In genomic region chr5:20702480-20703303, GRCm38 (mm10) we compare ENCODE assay signal across 8 mouse cellular contexts.
DNase-seq lines count a peak whose midpoint lies in the region; ATAC-seq lines count a peak whose summit lies in the region.

No protein-coding gene starts in this region.

- H3K36me3 ChIP-seq in embryonic facial prominence, embryonic 11.5 days (replicated peaks; ENCODE audit: control insufficient read depth, insufficient read depth, low read depth, low read length) = no peaks in the 10 kb centered on the region
- H3K36me3 ChIP-seq in heart, embryonic 16.5 days (ENCODE audit: control insufficient read depth, insufficient read depth) = no peaks in the 10 kb centered on the region

- DNase-seq in gastrocnemius, postnatal 25 days = peak; percentile 16
- no peak for DNase-seq in gastrocnemius, postnatal 36 days
- DNase-seq in adrenal gland, adult 2 months = peak; percentile 26
- DNase-seq in embryonic facial prominence, embryonic 11.5 days (ENCODE audit: low spot score) = peak; percentile 73
- peak; percentile 45 to 53 for DNase-seq in layer of hippocampus, postnatal 36 days
- DNase-seq in lung, postnatal 25 days (ENCODE audit: low spot score) = peak; percentile 10
- DNase-seq in right cerebral cortex, postnatal 4 days = peak; percentile 35

- ATAC-seq in embryonic facial prominence, embryonic 11.5 days (replicated peaks; ENCODE audit: insufficient number of reproducible peaks, low FRiP score, low TSS enrichment, low read depth) = peak; percentile 51
- ATAC-seq in heart, embryonic 16.5 days (replicated peaks; ENCODE audit: extremely low read depth, insufficient read depth, low FRiP score) = no peak; the same call in none of the 2 replicates

- no peaks in the 10 kb centered on the region for H3K4me1 ChIP-seq in embryonic facial prominence, embryonic 11.5 days (ENCODE audit: control insufficient read depth, insufficient read depth, low read length)
- no peaks in the 10 kb centered on the region for H3K4me1 ChIP-seq in heart, embryonic 16.5 days (ENCODE audit: control insufficient read depth, insufficient read depth, low read length)

- H3K27ac ChIP-seq in embryonic facial prominence, embryonic 11.5 days (replicated peaks; ENCODE audit: low read depth, low read length) = peak overlapping the region; percentile 97
- H3K27ac ChIP-seq in heart, embryonic 16.5 days (ENCODE audit: low read length) = peak overlapping the region; percentile 94

- peak overlapping the region; percentile 87 for H3K4me2 ChIP-seq in embryonic facial prominence, embryonic 11.5 days (ENCODE audit: low read depth, low read length)
- H3K4me2 ChIP-seq in heart, embryonic 16.5 days (ENCODE audit: low read depth, low read length) = peak overlapping the region; percentile 87

- no peaks in the 10 kb centered on the region for H3K27me3 ChIP-seq in embryonic facial prominence, embryonic 11.5 days (ENCODE audit: control insufficient read depth, insufficient read depth, low read length)
- H3K27me3 ChIP-seq in heart, embryonic 16.5 days (ENCODE audit: control insufficient read depth, insufficient read depth, low read length) = no peaks in the 10 kb centered on the region

- H3K4me3 ChIP-seq in embryonic facial prominence, embryonic 11.5 days (ENCODE audit: low read depth, low read length) = peak overlapping the region; percentile 80
- H3K4me3 ChIP-seq in heart, embryonic 16.5 days (ENCODE audit: low read length) = peak overlapping the region; percentile 81

- no peaks in the 10 kb centered on the region for H3K9me3 ChIP-seq in embryonic facial prominence, embryonic 11.5 days (replicated peaks; ENCODE audit: control insufficient read depth, low read length)
- no peaks in the 10 kb centered on the region for H3K9me3 ChIP-seq in heart, embryonic 16.5 days (replicated peaks; ENCODE audit: control insufficient read depth, low read length)

- intact Hi-C loops in gastrocnemius, postnatal 36 days (cut with DNase I) = loop anchor here (2.0 to 5.0 kb wide), 2 partner anchors 70 to 1180 kb away; no protein-coding TSS in a partner anchor

- H3K9ac ChIP-seq in embryonic facial prominence, embryonic 11.5 days (replicated peaks; ENCODE audit: low read length) = peak overlapping the region; percentile 94
- peak overlapping the region; percentile 90 for H3K9ac ChIP-seq in heart, embryonic 16.5 days (ENCODE audit: low read length)

- WGBS in embryonic facial prominence, embryonic 11.5 days = under 1% methylated on average over 56 of the region's 57 CpGs
- under 1% methylated on average over 49 of the region's 57 CpGs for WGBS in heart, embryonic 16.5 days

Comparison
In these comparisons a context has a peak if more than half of its experiments do, and no peak if none do; other contexts are left out.
1. DNase-seq: peak in gastrocnemius, postnatal 25 days (single experiment), adrenal gland, adult 2 months (single experiment), embryonic facial prominence, embryonic 11.5 days (single experiment), layer of hippocampus, postnatal 36 days (2 of 2), lung, postnatal 25 days (single experiment) and right cerebral cortex, postnatal 4 days (single experiment); none in gastrocnemius, postnatal 36 days (0 of 2).